Mouse (Mus musculus): Measurements from ENCODE around the gene Vav2.

The Vav2 gene

DNA sequence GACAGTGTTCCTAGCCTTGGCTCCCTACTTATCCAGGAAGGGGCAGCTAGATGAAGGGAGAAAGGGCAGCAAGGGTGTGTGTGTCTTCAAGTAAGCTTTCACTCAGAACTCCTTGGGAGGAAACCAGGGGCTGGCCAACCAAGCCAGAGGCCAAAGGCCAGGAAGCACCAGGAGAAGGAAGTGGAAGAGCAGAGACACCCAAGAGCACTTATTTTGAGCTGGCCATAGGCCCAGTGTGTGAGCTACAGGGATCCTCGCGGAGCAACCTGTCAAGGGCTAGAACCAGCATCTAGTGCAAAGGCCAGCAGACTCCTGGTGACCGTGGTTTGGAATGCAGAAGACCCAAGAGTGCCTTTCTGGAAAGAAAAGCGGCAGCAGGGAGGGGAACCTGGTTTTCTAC, 163.8 kb downstream of the Vav2 start:
- DNase-seq (ENCODE audit: low spot score in 2 of 2) = no peak

DNA sequence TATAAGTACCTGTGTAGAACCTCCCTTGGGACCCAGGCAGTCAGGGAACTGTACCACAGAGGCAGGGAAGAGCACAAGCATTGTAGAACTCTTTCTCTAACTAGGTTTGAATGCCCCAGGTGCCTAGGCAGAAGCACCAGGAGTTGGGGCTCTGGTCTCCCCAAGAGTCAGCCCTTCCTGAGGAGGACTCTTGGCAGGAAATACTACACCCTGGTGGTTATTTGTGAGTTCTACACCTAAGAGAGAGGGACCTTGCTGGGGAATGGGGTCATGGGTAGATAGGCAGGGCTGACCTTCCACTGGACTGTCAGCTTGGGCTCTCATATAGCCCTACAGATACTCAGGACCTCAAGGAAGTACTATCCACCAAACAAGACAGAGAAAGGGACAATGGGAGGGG, 175.4 kb downstream of the Vav2 start:
- no peak for DNase-seq (ENCODE audit: low spot score in 2 of 2)

DNA sequence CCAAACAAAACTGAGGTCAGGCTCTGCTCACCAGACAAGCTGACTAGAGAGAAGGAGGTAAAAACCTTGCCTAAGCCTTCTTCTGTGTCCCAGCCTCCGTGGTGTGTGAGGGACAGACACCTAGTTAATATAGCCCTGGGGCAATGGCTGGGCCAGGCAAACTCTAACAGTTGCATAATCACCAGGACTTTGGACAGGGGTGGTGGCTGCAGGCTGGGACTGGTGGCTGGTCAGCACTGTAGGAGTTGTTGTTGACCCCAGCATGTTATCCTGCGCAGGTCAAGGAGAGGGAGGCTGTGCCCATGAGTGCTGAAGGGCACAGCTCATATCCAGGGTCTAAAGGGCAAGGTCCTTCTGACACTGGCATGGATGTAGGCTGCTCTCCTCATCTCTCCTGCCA, 178.6 kb downstream of the Vav2 start, which contains the start of gene Sardh:
Gene Sardh, minus strand, starts transcription at position 127 of the 400 bp plus-strand sequence.
- no peak for DNase-seq (ENCODE audit: low spot score in 2 of 2)

DNA sequence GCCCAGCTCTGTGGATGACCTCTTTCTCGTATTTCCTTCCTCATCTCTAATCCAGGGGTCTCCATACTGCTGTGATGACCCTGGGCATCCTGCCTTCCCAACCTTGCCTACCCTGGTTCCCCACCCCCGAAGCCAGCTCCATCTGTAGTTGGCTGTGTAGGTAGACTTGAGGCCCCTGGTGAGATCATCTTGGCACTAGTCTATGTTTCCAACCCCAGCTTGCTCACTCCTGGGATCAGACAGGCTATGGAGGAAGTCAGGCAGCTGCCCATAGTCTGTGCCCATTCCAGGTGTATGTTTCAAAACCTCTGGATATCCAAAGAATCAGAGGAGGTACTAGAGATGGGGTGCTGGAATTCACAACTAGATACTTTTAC, 179.4 kb downstream of the Vav2 start:
- DNase-seq (ENCODE audit: low spot score in 2 of 2) = no peak

DNA sequence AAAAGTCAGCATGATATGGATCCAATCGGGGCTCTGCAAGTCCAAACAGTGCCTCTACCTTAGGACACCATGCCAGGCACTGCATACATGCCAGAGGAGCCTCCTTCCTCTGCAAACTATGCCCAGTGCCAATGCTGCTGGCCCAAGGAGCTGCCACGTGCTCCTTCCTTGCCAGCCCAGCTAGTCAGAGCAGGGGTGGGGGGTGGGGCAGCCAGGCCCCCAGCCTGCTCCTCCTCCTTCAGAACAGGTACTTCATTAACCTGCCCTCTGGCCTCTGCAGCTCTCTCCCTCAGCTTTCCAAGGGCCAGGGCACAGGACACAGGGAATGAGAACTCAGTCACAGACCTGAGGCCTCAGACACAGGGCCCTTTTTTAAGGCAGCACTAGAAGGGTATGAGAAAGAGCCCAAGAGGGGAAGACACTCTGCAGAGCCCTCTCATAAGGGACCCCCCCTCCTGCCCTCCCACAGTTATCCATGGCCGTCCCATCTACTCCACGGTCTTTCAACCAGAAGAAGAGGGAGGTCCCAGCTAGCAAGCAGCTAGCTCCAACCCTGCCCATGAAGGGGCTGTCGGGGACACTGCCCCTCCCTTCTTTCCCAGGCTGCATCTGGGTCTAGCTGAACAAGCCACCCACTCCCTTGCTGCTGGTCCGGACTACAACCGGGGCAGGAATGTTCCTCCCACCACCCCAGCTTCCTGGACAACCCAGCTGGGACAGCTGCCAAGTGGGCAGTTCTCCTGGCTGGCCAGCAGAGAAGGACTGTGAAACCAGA, 179.9 kb downstream of the Vav2 start:
- no peak for DNase-seq (ENCODE audit: low spot score in 2 of 2)

DNA sequence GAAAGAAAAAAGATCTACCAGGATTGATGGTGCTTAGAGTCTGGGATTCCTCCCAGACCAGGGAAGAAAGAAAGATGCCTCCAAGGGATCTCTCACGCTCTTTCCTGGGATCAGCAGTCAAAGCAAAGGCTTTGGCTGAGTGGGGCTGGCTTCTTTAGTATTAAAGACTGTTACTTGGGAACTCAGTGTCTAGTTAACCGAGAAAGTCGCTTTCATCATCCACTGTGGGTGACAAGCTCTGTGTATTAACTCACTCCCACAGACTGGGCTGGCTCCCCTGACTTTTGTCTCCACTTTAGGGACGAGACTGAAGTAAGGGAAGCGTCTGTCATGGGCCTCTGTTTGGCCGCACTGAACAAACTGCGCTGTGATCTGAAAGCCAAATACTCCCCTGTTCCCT, 180.9 kb downstream of the Vav2 start:
- DNase-seq (ENCODE audit: low spot score in 2 of 2) = no peak

DNA sequence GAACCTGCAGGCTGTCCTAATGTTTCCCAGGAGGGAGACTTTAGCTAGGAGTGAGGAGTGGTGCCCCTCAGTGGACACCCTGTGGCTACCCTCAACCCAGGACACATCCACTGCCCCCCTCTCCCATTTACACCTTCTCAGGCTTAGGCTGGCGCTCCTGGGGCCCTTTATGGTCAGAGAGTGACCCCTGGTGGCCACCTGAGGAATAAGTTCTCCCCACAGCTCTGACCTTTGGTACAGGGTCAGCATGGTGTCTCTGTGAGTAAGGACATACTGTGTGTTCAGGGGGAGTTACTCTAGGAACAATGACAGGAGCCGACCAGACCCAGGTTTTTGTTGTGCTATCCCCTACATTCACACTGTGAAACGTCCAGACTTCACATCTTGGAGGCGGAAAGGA, 189.5 kb downstream of the Vav2 start:
- peak; percentile 38 to 78 for DNase-seq (ENCODE audit: low spot score in 2 of 2)

DNA sequence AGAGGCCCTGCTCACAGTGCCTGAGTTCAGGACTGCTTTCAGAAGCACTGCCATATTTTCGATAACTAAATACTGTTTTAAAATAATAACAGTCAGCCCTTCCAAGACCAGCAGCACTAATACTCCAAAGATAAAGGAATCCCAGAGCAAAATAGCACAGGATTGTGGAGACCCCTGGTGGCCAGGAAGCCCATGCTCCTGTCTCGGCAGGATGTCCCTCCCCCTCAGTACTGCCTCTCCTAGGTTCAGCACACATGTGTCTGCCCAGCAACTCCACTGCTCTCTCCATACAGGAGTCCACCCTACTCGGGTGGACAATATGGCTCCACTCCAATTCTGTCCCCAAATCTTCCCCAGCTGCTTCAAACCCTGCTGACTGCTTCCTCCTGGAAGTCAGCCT, 191.1 kb downstream of the Vav2 start:
- DNase-seq (ENCODE audit: low spot score in 2 of 2) = peak; percentile 40 to 80

DNA sequence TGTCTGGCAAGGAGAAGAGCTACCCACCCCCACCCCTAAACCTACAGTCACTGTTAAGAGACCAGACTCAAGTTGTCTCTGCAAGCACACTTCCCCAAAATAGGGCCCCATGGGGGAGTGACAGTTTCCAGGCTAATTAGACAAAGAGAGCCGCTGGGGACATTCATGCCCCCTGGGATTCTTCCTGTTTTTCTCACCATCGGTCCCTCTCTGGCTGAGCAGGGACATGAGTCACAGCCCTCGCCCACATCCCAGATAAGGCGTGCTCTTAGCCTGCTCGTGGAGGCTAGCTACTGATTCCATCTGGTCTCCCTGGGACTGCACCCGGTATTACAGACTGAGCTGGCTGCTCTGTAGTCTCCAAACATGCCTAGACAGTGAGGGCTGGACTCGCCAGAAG, 194.5 kb downstream of the Vav2 start:
- DNase-seq (ENCODE audit: low spot score in 2 of 2) = no peak

DNA sequence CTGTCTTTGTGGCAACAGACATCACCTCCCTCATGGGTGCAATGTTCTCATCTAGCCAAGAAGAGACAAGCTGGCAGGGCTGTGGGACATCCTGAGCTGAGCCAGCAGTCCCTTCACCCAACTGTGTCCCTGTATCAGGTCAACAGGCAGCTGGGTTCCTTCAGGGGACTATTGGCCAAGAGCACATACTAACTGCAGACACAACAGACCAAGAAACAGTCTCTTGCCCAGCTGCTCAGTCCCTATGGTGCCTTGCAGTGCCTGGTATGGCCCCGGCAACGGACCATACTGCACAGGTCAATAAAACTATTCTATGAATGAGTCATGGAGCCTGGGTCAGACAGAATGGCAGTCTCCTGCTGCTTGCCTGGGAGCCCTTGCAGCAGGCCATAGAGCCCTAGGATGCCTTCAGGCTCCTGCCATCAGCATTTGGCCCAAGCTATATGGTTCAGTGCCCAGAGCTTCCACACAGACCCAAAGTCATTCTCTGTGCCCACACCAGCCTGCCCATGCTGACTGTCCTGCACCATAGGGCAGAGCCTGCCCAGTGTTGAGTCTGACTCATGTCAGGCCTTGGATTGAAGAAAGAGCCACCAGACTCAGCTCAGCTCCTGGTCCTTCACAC, 197.2 kb downstream of the Vav2 start:
- DNase-seq (ENCODE audit: low spot score in 2 of 2) = no peak

DNA sequence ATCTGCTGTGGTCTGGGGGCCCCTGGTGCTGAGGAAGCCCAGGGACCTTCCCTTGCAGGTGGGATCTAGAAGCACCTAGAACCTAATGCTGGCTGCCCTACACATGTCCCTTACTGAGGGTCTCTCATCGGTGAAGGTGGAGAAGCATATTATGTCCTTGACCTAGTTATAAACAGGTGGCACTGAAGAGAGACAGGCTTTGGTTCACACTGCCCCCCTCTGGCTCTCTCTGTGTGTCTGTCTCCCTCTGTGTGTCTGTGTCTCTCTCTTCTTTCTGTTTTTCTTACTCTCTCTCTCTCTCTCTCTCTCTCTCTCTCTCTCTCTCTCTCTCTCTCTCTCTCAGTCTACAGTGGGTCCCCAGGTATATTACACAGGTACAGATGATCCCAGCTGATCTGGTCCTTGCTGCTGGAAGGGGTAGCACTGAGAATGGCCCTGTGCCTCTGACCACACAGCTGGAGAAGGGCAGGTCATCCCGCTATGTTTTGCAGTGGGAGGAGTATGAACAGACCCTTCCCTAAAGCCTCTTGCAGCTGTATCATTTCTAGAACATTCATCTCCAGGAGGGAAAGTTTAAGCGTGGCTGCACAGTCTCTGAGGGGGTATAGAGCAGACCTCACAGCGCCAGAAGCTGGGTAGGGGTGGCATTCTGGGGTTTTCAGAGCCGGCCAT, 197.9 kb downstream of the Vav2 start:
- peak; percentile 28 to 55 for DNase-seq (ENCODE audit: low spot score in 2 of 2)

DNA sequence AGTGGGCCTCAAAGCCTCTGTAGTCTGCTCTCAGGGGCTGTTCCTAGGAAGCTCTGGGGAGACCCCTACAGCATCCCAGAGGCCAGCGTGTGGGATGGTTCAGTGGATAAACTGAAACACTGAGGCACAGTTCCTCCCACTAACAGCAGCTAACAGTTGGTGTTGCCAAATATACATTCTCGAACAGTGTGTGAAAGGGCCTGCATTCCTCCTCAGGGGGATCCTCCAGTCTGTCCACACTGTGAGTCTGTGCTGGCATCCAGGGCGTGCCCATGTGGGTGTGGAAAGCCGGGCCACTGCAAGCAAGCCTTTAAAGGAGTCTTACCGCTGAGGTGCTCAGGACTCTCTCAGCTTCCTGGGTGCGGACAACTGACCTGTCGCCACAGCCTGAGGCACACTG, 200.3 kb downstream of the Vav2 start:
- no peak for DNase-seq (ENCODE audit: low spot score in 2 of 2)

DNA sequence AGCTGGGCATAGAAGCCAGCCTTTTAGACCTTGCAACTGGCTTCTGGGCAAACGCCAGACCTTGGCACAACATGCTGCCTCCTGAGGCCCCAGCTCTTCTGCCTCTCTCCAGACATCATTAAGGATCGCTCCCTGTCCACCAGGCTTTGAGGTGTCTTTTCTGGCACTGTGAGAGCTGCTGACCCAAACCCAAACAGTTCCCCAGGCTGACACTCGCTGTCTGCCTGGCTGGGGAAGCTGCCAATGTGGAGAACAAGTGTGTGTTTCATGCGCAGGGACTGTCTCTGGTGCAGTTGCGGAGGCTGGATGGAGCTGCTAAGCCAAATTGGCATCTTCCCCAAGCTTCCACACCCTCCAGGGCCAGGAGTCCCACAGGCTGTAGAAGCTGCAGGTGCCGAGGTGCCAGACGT, 203.8 kb downstream of the Vav2 start:
- DNase-seq (ENCODE audit: low spot score in 2 of 2) = no peak

DNA sequence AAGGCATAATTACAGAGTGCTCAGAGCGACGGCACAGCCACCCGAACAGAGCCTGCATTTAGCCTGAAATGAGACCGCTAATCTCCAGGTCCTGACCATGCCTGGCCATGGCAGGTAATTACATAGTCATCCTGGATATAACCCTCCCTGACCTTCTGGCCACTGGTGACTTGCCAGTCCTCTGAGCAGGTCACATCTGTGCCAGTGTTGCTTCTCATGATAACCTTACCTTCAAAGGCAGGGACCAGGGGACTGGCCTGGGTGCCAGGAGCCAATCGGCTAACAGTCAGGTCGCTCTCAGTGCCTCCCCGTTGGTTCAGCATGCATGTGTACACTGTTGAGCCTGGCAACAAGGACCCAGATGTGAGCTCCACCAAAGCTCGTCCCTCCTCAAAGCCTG, 208.3 kb downstream of the Vav2 start:
- no peak for DNase-seq (ENCODE audit: low spot score in 2 of 2)

DNA sequence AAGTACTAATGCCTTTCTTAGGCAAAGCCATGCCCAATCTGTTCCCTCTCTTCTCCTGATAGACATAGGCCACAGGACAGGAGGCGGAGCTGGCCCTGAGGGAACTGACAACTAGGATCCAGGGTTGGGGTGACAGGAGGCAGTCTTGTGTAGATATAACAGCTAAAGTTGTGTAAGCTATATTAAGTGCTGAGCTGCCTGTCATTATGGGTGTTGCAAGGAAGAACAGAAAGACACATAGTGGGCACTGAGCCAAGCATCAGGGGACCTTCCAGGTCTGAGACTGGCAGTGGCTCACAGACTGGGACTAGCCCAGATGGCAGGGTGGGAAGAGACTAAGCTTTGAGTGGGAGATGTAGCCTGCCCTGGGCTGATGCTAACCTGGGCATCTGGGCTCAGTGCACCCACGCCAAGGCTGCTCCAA, 208.7 kb downstream of the Vav2 start:
- no peak for DNase-seq (ENCODE audit: low spot score in 2 of 2)

DNA sequence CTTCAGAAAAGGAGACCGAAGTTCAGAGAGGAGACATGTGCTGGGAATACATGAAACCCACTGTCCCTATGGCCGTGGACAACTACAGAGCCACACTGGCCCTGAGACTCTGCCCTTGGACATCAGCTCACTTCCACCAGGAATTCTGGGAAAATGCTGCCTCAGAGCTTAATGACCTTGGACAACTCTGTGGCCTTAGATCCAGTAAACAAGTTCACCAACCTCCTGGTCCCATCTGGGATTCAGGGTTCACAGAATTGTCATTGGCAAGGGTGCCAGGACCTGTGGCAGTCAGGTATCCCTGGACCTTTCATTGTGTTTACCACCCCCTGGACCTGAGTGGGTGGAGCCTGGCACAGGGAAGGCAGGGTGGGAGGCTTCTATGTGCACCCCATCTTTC, 211.3 kb downstream of the Vav2 start:
- no peak for DNase-seq (ENCODE audit: low spot score in 2 of 2)

All from thymus, postnatal 10 days (tissue).